Mouse (Mus musculus): ENCODE measurements at regions not wholly inside any gene's neighbourhood (a gene's known extent, or its start where the extent isn't known, plus 50 kb on each side); places are given as distances from the start of the nearest gene placed in this dataset.

DNA sequence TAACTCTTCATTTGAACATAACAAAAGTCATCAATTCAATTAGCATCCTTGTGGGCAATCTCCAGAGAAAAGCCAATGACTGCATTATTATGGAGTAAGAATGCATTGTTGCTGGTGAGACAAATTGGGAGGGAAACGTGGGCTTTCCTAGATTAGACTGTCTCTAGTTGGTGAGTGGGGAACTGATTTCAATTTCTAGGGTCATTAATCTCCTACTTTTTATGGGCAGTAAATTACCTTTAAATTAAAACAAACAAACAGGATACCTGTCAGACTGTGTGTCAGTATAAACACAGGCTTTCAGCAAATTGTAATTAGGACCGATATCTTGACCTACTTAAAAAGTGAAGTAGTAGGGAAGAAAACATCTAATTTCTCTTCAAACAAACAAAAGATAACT is 307.4 kb upstream of the Tmem161b start:
- Histone ChIP-seq H3K4me1 (ENCODE audit: control insufficient read depth in 1 of 2, insufficient read depth in 2 of 2, low read length in 2 of 2) (no peaks in the 10 kb centered on the region), H3K9me3 (replicated peaks; ENCODE audit: insufficient read depth, low read length) (no peaks in the 10 kb centered on the region), H3K79me2 (ENCODE audit: control insufficient read depth, insufficient read depth, low read length, poor library complexity) (no peaks in the 10 kb centered on the region), H3K9ac (ENCODE audit: control insufficient read depth, low read depth, low read length, poor library complexity, severe bottlenecking) (no peak overlapping the region), H3K4me3 (ENCODE audit: control insufficient read depth in 1 of 2, insufficient read depth in 1 of 2, low read depth in 2 of 2, low read length in 2 of 2) (no peak overlapping the region), H3K27me3 (ENCODE audit: control insufficient read depth in 1 of 2, insufficient read depth in 2 of 2, low read length in 2 of 2) (no peaks in the 10 kb centered on the region), H3K36me3 (ENCODE audit: control insufficient read depth in 1 of 2, insufficient read depth in 2 of 2, low read length in 2 of 2) (no peaks in the 10 kb centered on the region), H3K27ac (ENCODE audit: control insufficient read depth, low read depth, low read length) (no peak overlapping the region)
- no peak for TF ChIP-seq GABPA (IDR thresholded peaks at IDR 0.05; ENCODE audit: low read depth, low read length)
- no peak for TF ChIP-seq EP300 (IDR thresholded peaks at IDR 0.05; ENCODE audit: low read depth in 1 of 2, low read length in 2 of 2)
- TF ChIP-seq ZKSCAN1 (IDR thresholded peaks at IDR 0.05; ENCODE audit: low read depth, low read length) = no peak
- no peak for TF ChIP-seq GATA1 (IDR thresholded peaks at IDR 0.05; ENCODE audit: low read depth, low read length)
- TF ChIP-seq SMC3 (IDR thresholded peaks at IDR 0.05; ENCODE audit: low read depth, low read length) = no peak
- no peak for TF ChIP-seq POLR2AphosphoS2 (IDR thresholded peaks at IDR 0.05; ENCODE audit: low read length)
- TF ChIP-seq MXI1 (IDR thresholded peaks at IDR 0.05; ENCODE audit: low read depth, low read length) = no peak
- no peak for TF ChIP-seq TBP (IDR thresholded peaks at IDR 0.05; ENCODE audit: low read depth, low read length)
- no peak for TF ChIP-seq MAFK (IDR thresholded peaks at IDR 0.05; ENCODE audit: borderline replicate concordance, low read depth, low read length)
- no peak for TF ChIP-seq NELFE (IDR thresholded peaks at IDR 0.05; ENCODE audit: low read depth, low read length)
- TF ChIP-seq SIN3A (IDR thresholded peaks at IDR 0.05; ENCODE audit: low read length) = no peak
- no peak for TF ChIP-seq MYB (IDR thresholded peaks at IDR 0.05; ENCODE audit: low read depth, low read length)
- no peak for TF ChIP-seq ZC3H11A (IDR thresholded peaks at IDR 0.05; ENCODE audit: low read depth, low read length)
- TF ChIP-seq NRF1 (IDR thresholded peaks at IDR 0.05; ENCODE audit: insufficient read depth, low read depth, low read length, poor library complexity, severe bottlenecking) = no peak
- no peak for DNase-seq (ENCODE audit: low read depth, low spot score)

DNA sequence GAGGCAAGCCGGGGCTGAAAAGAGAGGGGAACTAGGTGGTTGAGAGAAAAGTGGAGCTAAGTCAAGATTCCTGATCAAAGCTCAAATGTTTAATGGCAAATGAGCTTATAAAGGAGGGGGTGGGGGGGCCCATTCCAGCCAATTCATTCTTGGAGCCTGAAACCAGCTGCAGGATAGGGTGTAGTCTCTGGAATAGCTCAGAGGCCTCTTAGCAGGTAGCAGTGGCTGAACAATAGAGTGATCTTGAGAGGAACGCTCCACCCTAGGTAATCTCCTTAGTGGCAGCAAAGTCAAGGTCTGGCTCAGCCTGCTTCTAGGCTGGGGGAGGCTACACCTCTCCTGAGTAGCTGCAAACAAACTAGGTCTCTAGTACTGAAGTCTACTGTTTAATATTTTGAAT is 289.3 kb upstream of the Tmem161b start:
- Histone ChIP-seq H3K27ac (ENCODE audit: control insufficient read depth, low read depth, low read length) (no peak overlapping the region), H3K27me3 (ENCODE audit: control insufficient read depth in 1 of 2, insufficient read depth in 2 of 2, low read length in 2 of 2) (no peaks in the 10 kb centered on the region), H3K9ac (ENCODE audit: control insufficient read depth, low read depth, low read length, poor library complexity, severe bottlenecking) (no peak overlapping the region), H3K36me3 (ENCODE audit: control insufficient read depth in 1 of 2, insufficient read depth in 2 of 2, low read length in 2 of 2) (no peaks in the 10 kb centered on the region), H3K4me3 (ENCODE audit: control insufficient read depth in 1 of 2, insufficient read depth in 1 of 2, low read depth in 2 of 2, low read length in 2 of 2) (no peak overlapping the region), H3K9me3 (replicated peaks; ENCODE audit: insufficient read depth, low read length) (no peaks in the 10 kb centered on the region), H3K4me1 (ENCODE audit: control insufficient read depth in 1 of 2, insufficient read depth in 2 of 2, low read length in 2 of 2) (no peaks in the 10 kb centered on the region), H3K79me2 (ENCODE audit: control insufficient read depth, insufficient read depth, low read length, poor library complexity) (no peaks in the 10 kb centered on the region)
- TF ChIP-seq POLR2AphosphoS5 (IDR thresholded peaks at IDR 0.05; ENCODE audit: borderline replicate concordance, low read depth, low read length) (no peak), ZNF384 (IDR thresholded peaks at IDR 0.05; ENCODE audit: low read depth, low read length) (no peak), CHD2 (IDR thresholded peaks at IDR 0.05; ENCODE audit: low read length) (no peak), RCOR1 (IDR thresholded peaks at IDR 0.05; ENCODE audit: low read depth, low read length) (no peak), MAFK (IDR thresholded peaks at IDR 0.05; ENCODE audit: borderline replicate concordance, low read depth, low read length) (no peak), NRF1 (IDR thresholded peaks at IDR 0.05; ENCODE audit: insufficient read depth, low read depth, low read length, poor library complexity, severe bottlenecking) (no peak), SIN3A (IDR thresholded peaks at IDR 0.05; ENCODE audit: low read length) (no peak), MEF2A (IDR thresholded peaks at IDR 0.05; ENCODE audit: extremely low read depth, insufficient replicate concordance, low read depth, low read length, poor library complexity, severe bottlenecking) (no peak), NELFE (IDR thresholded peaks at IDR 0.05; ENCODE audit: low read depth, low read length) (no peak), MAX (IDR thresholded peaks at IDR 0.05; ENCODE audit: low read length) (no peak), USF1 (IDR thresholded peaks at IDR 0.05; ENCODE audit: low read depth, low read length) (no peak), GABPA (IDR thresholded peaks at IDR 0.05; ENCODE audit: low read depth, low read length) (no peak), ZKSCAN1 (IDR thresholded peaks at IDR 0.05; ENCODE audit: low read depth, low read length) (no peak), TAL1 (IDR thresholded peaks at IDR 0.05; ENCODE audit: low read length) (no peak), USF2 (IDR thresholded peaks at IDR 0.05; ENCODE audit: borderline replicate concordance in 1 of 2, insufficient read depth in 1 of 2, low read depth in 1 of 2, low read length in 2 of 2) (no peak), ELF1 (IDR thresholded peaks at IDR 0.05; ENCODE audit: low read depth, low read length) (no peak)
- no peak for DNase-seq (ENCODE audit: low read depth, low spot score)
